Mouse (Mus musculus) gonadal fat pad, adult 2 months (tissue): ENCODE data around the gene Sorl1. TPM values are rescaled to one million over a fixed set of nuclear protein-coding genes. Genes with fewer than 3 reads are reported as not detected.

ENCODE experiments used
- DNase-seq: peaks from one replicate; pipeline ENCODE4 v3.0.0-alpha.2; 2012; ENCODE audit warnings: low read depth
- polyA plus RNA-seq: library from polyadenylated mRNA; depleted of rRNA; stranded (reverse); fragments of >200 nt; gene quantifications from 2 replicates; pipeline ENCODE4 v1.2.3, GENCODE M21; 2012; rRNA removed

Sorl1 gene
- polyA plus RNA-seq, 1 experiment, result 29.0 TPM

GRCm38 (mm10) chr9:41918155-41918554 is 205.9 kb downstream of the Sorl1 start:
- DNase-seq, result no peak

GRCm38 (mm10) chr9:41915571-41915970 is 208.5 kb downstream of the Sorl1 start:
- no peak for DNase-seq

Other genes with a start within 250 kb of the Sorl1 start
- gene Sc5d, start 140.0 kb upstream of the Sorl1 start, polyA plus RNA-seq, result 82.6 and 141 TPM in 2 replicates